Mouse (Mus musculus) liver, embryonic 11.5 days (tissue): Measurements from ENCODE around the gene Ssh3. TPM values are rescaled to one million over a fixed set of nuclear protein-coding genes. Genes with fewer than 3 reads are reported as not detected.

Experiments used
- ATAC-seq: fragments of 200-750 bp; cut with Nextera tagmentation; replicated peaks from 2 replicates; pipeline ENCODE4 v1.8.0; 2017; ENCODE audit warnings: moderate number of reproducible peaks, mild to moderate bottlenecking, moderate TSS enrichment, moderate library complexity; ENCODE audit not compliant: low FRiP score
- DNase-seq: peaks from one replicate; pipeline ENCODE4 v3.0.0-alpha.2; 2017; ENCODE audit warnings: low spot score
- H3K27ac ChIP-seq: fragments of 300-500 bp; sonication (generic); 2 replicates; pipeline ENCODE4 v1.5.1; 2014; ENCODE audit warnings: mild to moderate bottlenecking, low read depth, low read length, control low read depth
- H3K27me3 ChIP-seq: fragments of 300-500 bp; sonication (generic); replicated peaks from 2 replicates; pipeline ENCODE4 v1.6.1; 2014; ENCODE audit warnings: low read length, mixed read lengths; ENCODE audit not compliant: control insufficient read depth, insufficient read depth
- H3K36me3 ChIP-seq: fragments of 300-500 bp; sonication (generic); 2 replicates; pipeline ENCODE4 v1.6.1; 2014; ENCODE audit warnings: mild to moderate bottlenecking, low read length, moderate library complexity, mixed read lengths; ENCODE audit not compliant: control insufficient read depth, insufficient read depth
- H3K4me1 ChIP-seq: fragments of 300-500 bp; sonication (generic); replicated peaks from 2 replicates; pipeline ENCODE4 v1.6.1; 2014; ENCODE audit warnings: low read length, mixed read lengths; ENCODE audit not compliant: control insufficient read depth, insufficient read depth
- H3K4me2 ChIP-seq: fragments of 300-500 bp; sonication (generic); 2 replicates; pipeline ENCODE4 v1.6.1; 2014; ENCODE audit warnings: mild to moderate bottlenecking, control low read depth, moderate library complexity
- H3K4me3 ChIP-seq: fragments of 300-500 bp; sonication (generic); 2 replicates; pipeline ENCODE4 v1.5.1; 2014; ENCODE audit warnings: low read depth, low read length, control low read depth
- H3K9ac ChIP-seq: fragments of 300-500 bp; sonication (generic); 2 replicates; pipeline ENCODE4 v1.6.1; 2014; ENCODE audit warnings: low read depth, low read length, control low read depth
- H3K9me3 ChIP-seq: fragments of 300-500 bp; sonication (generic); 2 replicates; pipeline ENCODE4 v1.6.1; 2016; ENCODE audit warnings: low read length, inconsistent platforms, mixed read lengths; ENCODE audit not compliant: control insufficient read depth
- WGBS: fragments of 180-500 bp; shearing (Covaris S2); extraction: QIAGEN DNeasy Blood & Tissue Kit; methylation state at CpG from one replicate; pipeline ENCODE4 v1.1.7; 2014; 5-methylcytosine and 5-hydroxymethylcytosine counted together
- polyA plus RNA-seq: library from polyadenylated mRNA; unstranded; fragments of >200 nt; fragmentation: Nextera tagmentation; extraction: Ambion mirVana; gene quantifications from 2 replicates; pipeline ENCODE4 v1.2.1, GENCODE M21; 2014

Ssh3 gene
- polyA plus RNA-seq, 1 experiment from 2014 or later: 3.3 TPM

- H3K4me2 ChIP-seq: no peak overlapping the region
- H3K27me3 ChIP-seq: peaks cover 3% of the 10 kb centered on the region; the same call in 1 of the 2 replicates
- DNase-seq (no peak), ATAC-seq (no peak)
- peaks cover 4% of the 10 kb centered on the region for H3K4me1 ChIP-seq
- no peak overlapping the region for H3K4me3 ChIP-seq
- no peak overlapping the region for H3K27ac ChIP-seq
- H3K36me3 ChIP-seq: no peaks in the 10 kb centered on the region
- WGBS: 52% methylated on average over 9 of the region's 9 CpGs
- H3K9ac ChIP-seq: no peak overlapping the region
- H3K9me3 ChIP-seq: no peaks in the 10 kb centered on the region
These were observed 39.4 kb downstream of the Ssh3 start for GRCm38 (mm10) chr19:4229451-4230076.

DNA sequence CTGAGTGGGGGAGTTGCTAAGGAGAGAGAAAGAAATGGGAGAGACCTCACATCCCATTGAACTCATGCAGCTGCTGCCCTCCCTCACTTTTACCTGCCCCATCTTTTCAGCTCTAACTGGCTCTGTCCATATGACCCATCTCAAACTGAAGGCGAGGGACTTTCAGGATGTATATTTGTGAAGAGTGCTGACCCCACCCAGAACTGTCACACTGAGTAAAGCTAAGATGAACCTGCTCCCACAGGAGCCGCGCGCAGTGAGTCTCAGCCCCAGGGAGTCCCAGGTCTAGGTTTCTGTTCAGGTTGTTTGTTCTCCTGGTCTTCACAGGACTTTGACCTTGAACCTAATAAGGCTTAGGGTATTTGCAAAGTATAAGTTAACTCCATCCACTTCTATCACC, 40.1 kb downstream of the Ssh3 start:
- Histone ChIP-seq H3K9me3 (no peaks in the 10 kb centered on the region), H3K27ac (no peak overlapping the region), H3K4me2 (no peak overlapping the region), H3K36me3 (no peaks in the 10 kb centered on the region), H3K27me3 (peaks cover 3% of the 10 kb centered on the region; the same call in 1 of the 2 replicates), H3K4me3 (no peak overlapping the region), H3K4me1 (peaks cover 4% of the 10 kb centered on the region), H3K9ac (no peak overlapping the region)
- no peak for ATAC-seq
- no peak for DNase-seq
- 76% methylated on average over 4 of the region's 4 CpGs for WGBS

- no peaks in the 10 kb centered on the region for H3K9me3 ChIP-seq
- no peak overlapping the region for H3K4me2 ChIP-seq
- no peak for DNase-seq
- no peak overlapping the region for H3K9ac ChIP-seq
- H3K36me3 ChIP-seq: no peaks in the 10 kb centered on the region
- WGBS: 10% methylated on average over 8 of the region's 8 CpGs
- no peak overlapping the region for H3K27ac ChIP-seq
- no peak overlapping the region for H3K4me3 ChIP-seq
- no peak for ATAC-seq
- H3K4me1 ChIP-seq: peaks cover 4% of the 10 kb centered on the region
- H3K27me3 ChIP-seq: peaks cover 3% of the 10 kb centered on the region; the same call in 1 of the 2 replicates
These were observed 40.9 kb downstream of the Ssh3 start for GRCm38 (mm10) chr19:4227894-4228678.

DNA sequence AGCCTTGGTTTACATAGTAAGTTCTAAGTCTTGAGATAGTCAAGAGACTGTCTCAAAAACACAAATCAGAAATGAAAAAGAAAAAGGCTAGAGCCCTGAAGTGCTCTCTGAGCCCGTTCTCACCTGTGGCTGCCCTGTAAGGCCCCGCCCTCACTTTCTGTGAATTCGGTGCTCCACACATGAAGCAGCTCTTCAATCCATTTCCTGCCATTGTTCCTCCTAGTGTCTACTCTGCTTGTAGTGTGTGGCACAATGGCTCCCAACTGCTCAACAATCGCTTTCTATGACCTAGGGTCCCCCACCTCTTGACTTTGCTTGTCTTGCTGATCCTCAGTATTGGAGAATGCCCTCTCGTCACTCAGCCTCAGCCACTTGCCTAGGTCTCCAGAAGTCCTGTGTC, 41.5 kb downstream of the Ssh3 start:
- no peak overlapping the region for H3K4me3 ChIP-seq
- no peak overlapping the region for H3K4me2 ChIP-seq
- H3K27me3 ChIP-seq: peaks cover 3% of the 10 kb centered on the region; the same call in 1 of the 2 replicates
- WGBS: 61% methylated on average over 5 of the region's 5 CpGs
- H3K36me3 ChIP-seq: no peaks in the 10 kb centered on the region
- H3K27ac ChIP-seq: no peak overlapping the region
- DNase-seq (no peak), ATAC-seq (no peak)
- H3K9me3 ChIP-seq: no peaks in the 10 kb centered on the region
- no peak overlapping the region for H3K9ac ChIP-seq
- H3K4me1 ChIP-seq: peaks cover 6% of the 10 kb centered on the region

GRCm38 (mm10) chr19:4226779-4227178, 42.2 kb downstream of the Ssh3 start:
- Histone ChIP-seq H3K9ac (no peak overlapping the region), H3K9me3 (no peaks in the 10 kb centered on the region), H3K36me3 (no peaks in the 10 kb centered on the region), H3K27me3 (peaks cover 7% of the 10 kb centered on the region), H3K4me2 (no peak overlapping the region), H3K4me3 (no peak overlapping the region), H3K27ac (no peak overlapping the region), H3K4me1 (peaks cover 12% of the 10 kb centered on the region)
- DNase-seq (no peak), ATAC-seq (no peak)
- 84% methylated on average over 7 of the region's 7 CpGs for WGBS

DNA sequence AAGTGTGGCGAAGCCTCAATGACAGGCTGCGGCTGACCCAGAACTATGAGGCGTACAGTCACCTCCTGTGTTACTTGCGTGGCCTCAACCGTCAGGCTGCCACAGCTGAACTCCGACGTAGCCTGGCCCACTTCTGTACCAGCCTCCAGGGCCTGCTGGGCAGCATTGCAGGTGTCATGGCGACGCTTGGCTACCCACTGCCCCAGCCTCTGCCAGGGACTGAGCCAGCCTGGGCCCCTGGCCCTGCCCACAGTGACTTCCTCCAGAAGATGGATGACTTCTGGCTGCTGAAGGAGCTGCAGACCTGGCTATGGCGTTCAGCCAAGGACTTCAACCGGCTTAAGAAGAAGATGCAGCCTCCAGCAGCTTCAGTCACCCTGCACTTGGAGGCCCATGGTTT, 46.8 kb downstream of the Ssh3 start:
- Histone ChIP-seq H3K4me3 (no peak overlapping the region), H3K9me3 (no peaks in the 10 kb centered on the region), H3K4me1 (peaks cover 32% of the 10 kb centered on the region), H3K36me3 (no peaks in the 10 kb centered on the region), H3K4me2 (no peak overlapping the region), H3K9ac (no peak overlapping the region), H3K27me3 (peaks cover 21% of the 10 kb centered on the region), H3K27ac (no peak overlapping the region; the same call in 1 of the 2 replicates)
- ATAC-seq (no peak), DNase-seq (no peak)
- WGBS: 65% methylated on average over 11 of the region's 11 CpGs

- WGBS: 32% methylated on average over 14 of the region's 14 CpGs
These were observed 47.8 kb downstream of the Ssh3 start for GRCm38 (mm10) chr19:4220957-4221743.

GRCm38 (mm10) chr19:4220416-4220815, 48.6 kb downstream of the Ssh3 start:
- Histone ChIP-seq H3K27me3 (peaks cover 35% of the 10 kb centered on the region), H3K4me1 (peaks cover 43% of the 10 kb centered on the region), H3K9me3 (no peaks in the 10 kb centered on the region), H3K4me2 (peak overlapping the region; percentile 21), H3K4me3 (no peak overlapping the region), H3K9ac (peak overlapping the region; percentile 23), H3K36me3 (no peaks in the 10 kb centered on the region), H3K27ac (no peak overlapping the region; the same call in none of the 2 replicates)
- no peak for DNase-seq
- peak; percentile 55; the same call in 1 of the 2 replicates for ATAC-seq
- WGBS: 53% methylated on average over 4 of the region's 4 CpGs

More at GRCm38 (mm10) chr19:4220957-4221743, 47.8 kb downstream of the Ssh3 start:
- no peaks in the 10 kb centered on the region for H3K36me3 ChIP-seq
- peak overlapping the region; percentile 21 for H3K4me2 ChIP-seq
- DNase-seq (no peak), ATAC-seq (no peak)
- H3K4me3 ChIP-seq: no peak overlapping the region
- peak overlapping the region; percentile 32; the same call in 1 of the 2 replicates for H3K9ac ChIP-seq
- peaks cover 28% of the 10 kb centered on the region for H3K27me3 ChIP-seq
- no peaks in the 10 kb centered on the region for H3K9me3 ChIP-seq
- H3K4me1 ChIP-seq: peaks cover 38% of the 10 kb centered on the region
- peak overlapping the region; percentile 65 for H3K27ac ChIP-seq
